Mouse (Mus musculus): Measurements from ENCODE around the gene C330007P06Rik.

DNA sequence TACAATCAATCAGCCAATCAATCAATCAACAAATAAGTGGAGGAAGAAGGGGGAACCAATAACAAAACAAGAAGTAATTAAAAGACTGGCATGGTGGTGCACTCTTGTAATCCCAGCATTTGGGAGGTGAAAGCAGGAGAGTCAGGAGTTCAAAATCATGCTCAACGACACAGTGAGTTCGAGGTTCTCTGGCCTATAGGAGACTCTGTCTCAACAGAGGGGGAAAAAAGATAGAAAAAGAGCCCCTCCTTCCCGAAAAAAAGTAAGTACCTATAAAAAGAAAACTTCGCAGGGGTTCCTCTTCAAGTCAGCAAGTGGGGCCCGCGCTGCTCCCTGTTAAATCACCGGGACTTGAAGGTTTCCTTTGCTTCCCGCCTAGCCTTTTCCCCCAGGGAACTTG, at the start of gene C330007P06Rik, which contains the start of gene Ube2a:
- TF ChIP-seq TCF12 (IDR thresholded peaks at IDR 0.05; ENCODE audit: insufficient read depth, poor library complexity, severe bottlenecking): no peak
- no peak for TF ChIP-seq POLR2A (IDR thresholded peaks at IDR 0.05; ENCODE audit: insufficient read length, low read depth)
- no peak for TF ChIP-seq USF1 (IDR thresholded peaks at IDR 0.05; ENCODE audit: low read depth)
- TF ChIP-seq E2F4 (IDR thresholded peaks at IDR 0.05; ENCODE audit: insufficient read depth): no peak
- no peak for TF ChIP-seq MYOD1 (IDR thresholded peaks at IDR 0.05; ENCODE audit: control insufficient read depth in 1 of 3, insufficient read length in 2 of 3, low read depth in 2 of 3)
- TF ChIP-seq TCF3 (IDR thresholded peaks at IDR 0.05; ENCODE audit: insufficient read length, low read depth): no peak
- no peak for TF ChIP-seq REST (IDR thresholded peaks at IDR 0.05; ENCODE audit: insufficient read depth, insufficient read length)
- no peak for TF ChIP-seq MAX (IDR thresholded peaks at IDR 0.05; ENCODE audit: low read depth)

Measured in myocyte (in vitro differentiated cells).